Mouse (Mus musculus): ENCODE results near the gene Lpin3.

The Lpin3 gene

DNA sequence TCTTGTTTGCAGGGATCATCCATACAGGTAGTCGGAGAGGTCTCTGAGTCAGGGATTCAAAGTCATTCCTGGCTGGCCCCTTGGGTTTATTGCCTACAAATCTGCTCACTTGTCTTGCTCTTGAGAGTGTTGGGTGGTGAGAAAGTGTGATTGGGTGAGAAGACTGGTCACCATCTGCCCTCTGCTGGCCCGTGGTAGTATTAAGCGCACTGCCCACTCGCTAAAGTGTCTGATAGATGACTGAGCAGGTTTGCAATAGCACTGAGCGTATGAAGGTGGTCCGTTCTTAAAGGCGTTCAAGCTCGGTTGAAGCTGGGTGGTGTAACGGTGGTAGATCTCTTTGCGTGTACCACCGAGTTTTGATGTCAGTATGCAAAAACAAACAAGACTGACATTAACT is 6.8 kb downstream of the Lpin3 start:
- DNase-seq (ENCODE audit: low read depth, low spot score), result no peak

- no peak for DNase-seq (ENCODE audit: low read depth, low spot score)
Observed at GRCm38 (mm10) chr2:160887859-160888258, 7.4 kb downstream of the Lpin3 start.

DNA sequence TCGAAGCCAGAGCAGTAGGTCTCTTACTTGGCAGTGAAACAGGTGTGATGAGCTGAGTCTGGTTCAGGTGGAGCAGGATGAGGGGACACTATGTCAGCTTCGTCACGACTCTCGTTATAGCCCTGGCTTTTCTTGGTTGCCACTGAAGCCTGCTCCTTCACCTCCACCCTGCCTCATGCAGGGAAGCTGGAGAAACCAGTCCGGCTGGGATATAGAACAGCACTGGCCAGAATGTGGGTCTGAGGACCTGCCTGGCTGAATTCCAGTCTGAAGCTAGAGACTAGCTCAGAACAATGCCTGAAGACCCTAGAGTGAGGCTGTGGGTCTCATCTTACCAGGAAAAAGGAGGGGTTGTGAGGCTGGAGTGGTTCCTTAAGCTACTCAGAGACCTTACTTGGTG is 10.6 kb downstream of the Lpin3 start:
- no peak for DNase-seq (ENCODE audit: low read depth, low spot score)

DNA sequence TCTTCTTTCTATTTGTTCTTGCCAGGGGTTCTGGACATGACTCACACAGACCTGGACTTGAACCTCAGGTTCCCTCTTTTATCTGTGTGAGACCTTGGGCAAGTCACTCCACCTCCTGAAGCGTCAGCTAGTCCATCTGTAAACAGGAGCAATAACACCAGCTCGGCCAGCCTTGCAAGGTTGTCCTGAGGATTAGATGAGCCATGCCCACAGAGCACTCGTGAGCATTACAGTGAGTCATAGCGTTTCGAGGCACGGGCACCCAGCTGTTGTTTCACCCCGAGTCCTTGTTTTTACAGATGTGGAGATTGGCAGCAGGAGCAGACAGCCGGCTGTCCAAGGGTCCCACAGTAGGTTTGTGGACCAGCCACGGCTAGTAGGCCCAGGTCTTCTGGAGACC is 11.2 kb downstream of the Lpin3 start:
- DNase-seq (ENCODE audit: low read depth, low spot score), result no peak

DNA sequence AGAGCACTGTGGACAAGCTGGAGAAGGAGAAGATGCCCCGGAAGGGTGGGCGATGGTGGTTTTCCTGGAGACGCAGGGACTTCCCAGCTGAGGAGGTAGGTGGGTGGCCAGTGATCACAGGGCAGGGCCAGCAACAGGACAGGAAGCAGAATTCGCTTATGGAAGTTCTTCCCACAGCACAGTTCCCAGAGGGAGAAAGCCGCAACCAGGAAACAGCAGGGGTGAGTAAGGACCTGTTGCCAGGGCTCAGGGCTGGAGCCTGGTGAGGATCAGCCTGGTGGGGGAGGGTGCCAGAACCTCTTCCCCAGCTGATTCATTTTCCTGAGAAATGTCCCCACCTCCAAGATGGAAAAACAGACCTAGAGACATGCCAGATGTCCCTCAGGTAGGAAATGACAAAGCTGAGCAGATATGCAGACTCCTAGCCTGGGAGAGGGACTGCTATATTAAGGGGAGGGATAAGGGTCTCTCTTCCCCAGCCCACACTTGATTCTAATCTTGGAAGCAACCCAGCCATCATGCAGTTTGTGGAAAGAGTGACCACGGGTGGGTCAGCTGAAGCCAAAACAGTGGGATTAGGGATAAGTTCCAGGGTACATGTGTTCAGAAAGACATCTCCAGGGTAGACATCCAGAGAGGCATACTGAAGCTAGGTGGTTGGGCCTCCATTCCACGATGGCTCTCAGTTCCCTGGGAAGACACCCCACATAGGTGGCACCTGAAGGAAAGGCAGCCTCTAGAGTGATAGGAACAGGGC is 21.4 kb downstream of the Lpin3 start:
- no peak for DNase-seq (ENCODE audit: low read depth, low spot score)

- no peak for DNase-seq (ENCODE audit: low read depth, low spot score)
Observed at GRCm38 (mm10) chr2:160905301-160905700, 24.8 kb downstream of the Lpin3 start.

- DNase-seq (ENCODE audit: low read depth, low spot score), result no peak
Observed at GRCm38 (mm10) chr2:160906101-160906500, 25.6 kb downstream of the Lpin3 start.

- no peak for DNase-seq (ENCODE audit: low read depth, low spot score)
Observed at GRCm38 (mm10) chr2:160908607-160909006, 28.1 kb downstream of the Lpin3 start.

- DNase-seq (ENCODE audit: low read depth, low spot score), result no peak
Observed at GRCm38 (mm10) chr2:160910633-160911032, 30.2 kb downstream of the Lpin3 start.

DNA sequence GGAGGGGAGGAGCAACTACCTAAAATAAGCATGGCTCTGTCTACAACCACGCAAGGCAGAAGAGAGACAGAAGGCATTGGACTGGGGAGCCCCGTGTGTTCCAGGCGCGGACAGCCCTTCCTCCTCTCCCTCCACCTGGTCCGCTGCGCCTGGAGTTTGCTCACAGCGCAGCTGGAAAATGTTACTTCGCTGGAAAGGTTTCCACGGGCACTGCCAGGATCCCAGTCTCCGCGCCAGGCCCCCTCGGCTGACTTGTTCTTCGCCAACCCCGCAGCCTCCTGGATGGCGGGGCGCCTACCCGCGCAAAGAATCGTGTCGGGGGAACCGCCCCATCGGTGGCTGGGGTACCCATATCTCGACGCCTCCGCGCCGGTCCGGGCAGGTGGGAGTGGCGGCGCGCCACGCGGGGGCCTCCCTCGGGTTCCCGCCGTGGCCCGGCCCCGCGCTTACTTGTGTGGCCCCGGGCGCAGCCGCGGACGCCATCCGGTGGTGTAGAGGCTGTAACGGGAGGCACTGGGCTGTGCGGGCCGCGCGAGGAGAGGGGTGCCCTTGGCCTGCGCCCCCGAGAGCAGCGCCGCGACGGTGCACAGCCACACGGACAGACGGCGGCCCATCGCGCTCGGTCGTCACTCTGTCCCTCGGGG is 31.2 kb downstream of the Lpin3 start:
- DNase-seq (ENCODE audit: low read depth, low spot score), result no peak

GRCm38 (mm10) chr2:160912231-160912671 is 31.8 kb downstream of the Lpin3 start, which contains the start of gene Emilin3:
Gene Emilin3 (minus strand): TSS chr2:160912328.
- DNase-seq (ENCODE audit: low read depth, low spot score), result no peak

- no peak for DNase-seq (ENCODE audit: low read depth, low spot score)
Observed at GRCm38 (mm10) chr2:160914656-160915055, 34.2 kb downstream of the Lpin3 start.

DNA sequence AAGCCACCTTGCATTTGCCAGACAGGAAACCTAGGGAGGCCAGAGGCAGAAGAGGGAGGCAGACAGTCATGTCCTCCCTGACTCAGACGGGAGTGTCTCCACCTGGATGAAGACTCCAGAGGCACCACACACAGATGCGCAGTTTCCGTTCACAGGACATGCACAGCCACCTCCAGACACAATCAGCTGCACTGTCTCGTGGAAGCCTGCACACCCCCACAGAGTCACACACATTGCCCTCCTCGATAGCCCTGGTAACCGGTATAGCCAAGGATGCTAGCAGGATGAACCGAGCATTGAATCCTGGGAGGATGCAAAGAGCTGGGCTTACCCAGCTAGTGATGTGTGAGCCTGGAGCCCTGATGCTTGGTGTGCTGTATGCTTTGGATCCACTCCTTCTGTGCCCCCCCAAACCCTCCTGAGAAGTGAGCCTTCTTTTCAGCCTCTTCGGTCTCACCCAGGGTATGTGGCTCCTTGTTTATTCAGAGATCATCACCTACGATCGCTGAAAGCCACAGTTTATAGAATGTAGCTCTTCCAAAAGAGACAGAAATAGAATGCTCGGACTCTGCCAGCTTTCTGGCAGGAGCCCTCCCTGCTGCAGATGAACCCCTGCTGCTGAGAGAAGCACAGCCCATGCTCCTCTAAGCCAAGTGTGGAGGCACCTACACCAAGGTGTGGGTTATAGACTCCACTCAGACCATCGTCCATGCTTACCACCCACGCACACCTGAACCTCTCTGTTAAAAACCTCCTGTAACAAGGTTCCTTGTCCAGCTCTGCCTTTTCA is 35.5 kb downstream of the Lpin3 start:
- DNase-seq (ENCODE audit: low read depth, low spot score), result no peak

- no peak for DNase-seq (ENCODE audit: low read depth, low spot score)
Observed at GRCm38 (mm10) chr2:160916714-160917113, 36.2 kb downstream of the Lpin3 start.

DNA sequence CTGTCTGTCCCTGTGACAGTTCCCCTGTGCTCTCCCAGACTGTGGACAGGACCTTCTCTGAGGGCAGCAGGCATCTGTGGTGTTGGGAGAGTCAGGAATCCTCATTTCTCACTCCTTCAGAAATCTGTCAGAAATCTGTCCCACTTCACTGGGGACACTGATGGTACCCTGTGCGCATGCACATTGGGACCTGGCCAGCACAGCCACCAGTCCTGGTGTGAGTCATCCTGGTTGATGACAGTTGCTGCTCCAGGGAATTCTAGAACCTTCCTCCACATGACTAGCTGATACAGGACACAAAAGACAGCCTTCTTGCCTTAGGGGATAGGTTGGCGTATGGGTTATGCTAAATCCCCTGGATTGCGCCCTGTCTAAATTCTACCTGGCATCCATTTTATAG is 36.8 kb downstream of the Lpin3 start:
- DNase-seq (ENCODE audit: low read depth, low spot score), result no peak

- no peak for DNase-seq (ENCODE audit: low read depth, low spot score)
Observed at GRCm38 (mm10) chr2:160918154-160918929, 37.9 kb downstream of the Lpin3 start.

GRCm38 (mm10) chr2:160918930-160919215 is 38.4 kb downstream of the Lpin3 start:
- DNase-seq (ENCODE audit: low read depth, low spot score), result no peak

GRCm38 (mm10) chr2:160921285-160921684 is 40.8 kb downstream of the Lpin3 start:
- DNase-seq (ENCODE audit: low read depth, low spot score), result no peak

DNA sequence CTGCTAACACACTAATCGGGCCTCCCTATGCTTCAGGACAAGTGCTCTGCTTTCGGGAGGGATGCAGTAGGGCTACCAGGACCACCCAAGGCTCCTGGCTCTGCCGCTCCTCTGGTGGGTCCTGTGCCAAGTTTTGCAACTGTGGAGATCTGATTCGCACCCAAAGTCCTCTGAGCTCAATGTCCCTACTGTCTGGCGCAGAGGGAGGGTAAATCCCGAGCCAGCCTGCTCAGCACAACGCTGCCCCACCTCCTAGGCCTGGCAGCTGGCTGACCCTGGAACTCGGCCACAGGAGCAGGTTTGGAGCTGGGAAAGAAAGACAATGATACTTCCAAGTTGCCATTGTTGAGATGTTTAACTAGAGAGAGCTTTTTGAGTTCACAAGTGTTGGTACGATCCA is 44.7 kb downstream of the Lpin3 start:
- DNase-seq (ENCODE audit: low read depth, low spot score), result no peak

DNA sequence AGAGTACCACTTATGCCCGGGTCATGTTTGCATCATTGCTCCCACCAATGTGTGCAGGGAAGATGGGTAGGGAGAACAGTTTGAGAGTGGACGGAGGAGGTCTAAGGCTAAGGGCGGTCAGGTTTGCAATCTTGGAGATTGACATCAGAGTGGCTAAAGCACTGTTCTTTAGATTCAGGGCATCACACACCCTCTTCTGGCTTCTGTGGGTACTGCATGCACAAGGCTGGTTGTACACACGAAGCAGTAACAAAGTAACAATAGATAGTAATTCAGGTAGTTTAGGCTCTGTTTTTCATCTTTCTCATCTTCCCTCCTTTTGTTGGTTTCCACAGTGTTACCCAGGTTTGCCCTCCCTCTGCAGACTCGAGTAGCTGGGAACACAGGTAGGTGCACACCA is 50.9 kb downstream of the Lpin3 start:
- no peak for DNase-seq (ENCODE audit: low read depth, low spot score)

- DNase-seq (ENCODE audit: low read depth, low spot score), result no peak
Observed at GRCm38 (mm10) chr2:160932325-160932724, 51.9 kb downstream of the Lpin3 start.

DNA sequence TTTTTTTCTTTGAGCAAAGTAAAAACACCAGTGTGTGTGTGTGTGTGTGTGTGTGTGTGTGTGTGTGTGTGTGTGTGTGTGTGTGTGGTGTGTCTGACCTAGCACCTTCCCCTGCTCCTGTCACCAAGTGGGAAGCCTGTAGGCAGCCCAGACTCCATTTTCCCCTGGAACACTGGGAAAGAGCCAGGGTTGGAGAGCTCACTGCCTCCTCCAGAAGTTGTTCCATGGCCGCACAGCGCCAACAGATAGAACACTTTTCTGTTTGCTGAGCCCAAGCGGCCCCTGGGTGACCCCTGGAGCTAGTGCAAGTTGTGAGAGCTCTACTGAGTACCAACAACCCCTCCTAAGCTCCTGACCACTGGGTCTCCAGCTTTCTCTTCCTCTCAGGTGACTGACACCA is 52.5 kb downstream of the Lpin3 start:
- DNase-seq (ENCODE audit: low read depth, low spot score), result no peak
